Mouse (Mus musculus) liver, postnatal 0 days (tissue): ENCODE data around the gene Fto. TPM values are rescaled to one million over a fixed set of nuclear protein-coding genes. Genes with fewer than 3 reads are reported as not detected.

Source experiments
- ATAC-seq: fragments of 200-750 bp; cut with Nextera tagmentation; 2 replicates; pipeline ENCODE4 v1.8.0; 2017; ENCODE audit warnings: mild to moderate bottlenecking, moderate library complexity
- DNase-seq: peaks from one replicate; pipeline ENCODE4 v3.0.0-alpha.2; 2016
- H3K27ac ChIP-seq: fragments of 300-500 bp; sonication (generic); 2 replicates; pipeline ENCODE4 v1.5.1; 2014; ENCODE audit warnings: antibody characterized with exemption, moderate library complexity, mild to moderate bottlenecking, low read depth
- H3K27me3 ChIP-seq: fragments of 300-500 bp; sonication (generic); 2 replicates; pipeline ENCODE4 v1.6.1; 2014; ENCODE audit warnings: low read length, control low read depth, mixed read lengths; ENCODE audit not compliant: insufficient read depth
- H3K36me3 ChIP-seq: fragments of 300-500 bp; sonication (generic); replicated peaks from 2 replicates; pipeline ENCODE4 v1.6.1; 2014; ENCODE audit warnings: mild to moderate bottlenecking, control low read depth, low read length, moderate library complexity, mixed read lengths; ENCODE audit not compliant: insufficient read depth
- H3K4me1 ChIP-seq: fragments of 300-500 bp; sonication (generic); 2 replicates; pipeline ENCODE4 v1.6.1; 2014; ENCODE audit warnings: antibody characterized with exemption, mild to moderate bottlenecking, control low read depth; ENCODE audit not compliant: insufficient read depth
- H3K4me2 ChIP-seq: fragments of 300-500 bp; sonication (generic); 2 replicates; pipeline ENCODE4 v1.6.1; 2014; ENCODE audit warnings: low read depth, mild to moderate bottlenecking, low read length, moderate library complexity, mixed read lengths
- H3K4me3 ChIP-seq: fragments of 300-500 bp; sonication (generic); 2 replicates; pipeline ENCODE4 v1.5.1; 2014; ENCODE audit warnings: low read depth, low read length
- H3K9ac ChIP-seq: fragments of 300-500 bp; sonication (generic); replicated peaks from 2 replicates; pipeline ENCODE4 v1.6.1; 2014; ENCODE audit warnings: mild to moderate bottlenecking, moderate library complexity
- H3K9me3 ChIP-seq: fragments of 300-500 bp; sonication (generic); 2 replicates; pipeline ENCODE4 v1.6.1; 2016; ENCODE audit warnings: mild to moderate bottlenecking, control low read depth, low read length, mixed read lengths
- CTCF ChIP-seq: sonication (generic); IDR thresholded peaks from 2 replicates; pipeline ENCODE4 v1.5.1; 2016; ENCODE audit warnings: antibody characterized with exemption, low read depth
- EP300 ChIP-seq: IDR thresholded peaks from 2 replicates; pipeline ENCODE4 v1.6.1; 2016; ENCODE audit warnings: antibody characterized with exemption, low read depth, mild to moderate bottlenecking
- WGBS: fragments of 180-500 bp; shearing (Covaris S2); extraction: QIAGEN DNeasy Blood & Tissue Kit; methylation state at CpG from one replicate; pipeline ENCODE4 v1.1.7; 2014; ENCODE audit not compliant: insufficient replicate concordance; 5-methylcytosine and 5-hydroxymethylcytosine counted together
- polyA plus RNA-seq: library from polyadenylated mRNA; unstranded; fragments of >200 nt; fragmentation: Nextera tagmentation; extraction: Ambion mirVana; gene quantifications from 2 replicates; pipeline ENCODE4 v1.2.1, GENCODE M21; 2015

The Fto gene
- polyA plus RNA-seq, 1 experiment from 2014 or later, result 10.8 TPM

DNA sequence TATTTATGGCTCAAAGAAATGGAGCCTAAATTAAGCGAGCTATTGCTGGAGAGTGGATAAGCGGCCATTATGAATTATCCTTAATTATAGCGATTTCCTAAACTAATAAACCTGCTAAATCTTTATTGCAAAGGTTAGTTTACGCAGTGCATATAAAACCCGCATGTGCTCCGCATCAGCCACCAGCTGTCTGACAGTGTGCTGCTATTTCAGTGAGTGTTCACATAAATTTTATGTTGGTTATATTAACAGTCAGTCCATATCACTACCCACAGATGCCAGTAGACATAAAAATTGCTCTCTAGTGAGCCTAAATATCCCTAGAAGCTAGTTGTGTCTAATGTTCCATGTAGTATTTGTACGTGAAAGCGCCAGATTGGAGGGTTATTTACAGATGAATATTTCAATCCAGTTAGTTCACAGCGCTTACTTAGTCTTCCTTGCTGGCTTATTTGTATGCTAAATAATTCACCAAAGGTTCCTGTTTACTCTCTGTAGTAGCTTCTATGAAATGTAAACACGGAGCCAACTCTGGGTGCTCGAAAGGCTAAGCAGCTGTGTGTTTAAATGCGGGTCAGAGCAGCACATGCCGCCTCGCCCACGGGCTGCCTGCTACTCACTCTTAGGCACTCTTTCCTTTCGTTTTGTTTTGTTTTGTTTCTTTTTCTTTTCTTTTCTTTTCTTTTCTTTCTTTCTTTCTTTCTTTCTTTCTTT, 317.2 kb downstream of the Fto start:
- 66% methylated on average over 16 of the region's 16 CpGs for WGBS
- ATAC-seq (no peak), DNase-seq (no peak)
- no peaks in the 10 kb centered on the region for H3K9me3 ChIP-seq
- no peak for TF ChIP-seq EP300
- H3K4me1 ChIP-seq, result peaks cover 3% of the 10 kb centered on the region; the same call in 1 of the 2 replicates
- no peak overlapping the region for H3K9ac ChIP-seq
- H3K27ac ChIP-seq, result no peak overlapping the region
- no peak overlapping the region for H3K4me2 ChIP-seq
- H3K27me3 ChIP-seq, result no peaks in the 10 kb centered on the region
- no peak overlapping the region for H3K4me3 ChIP-seq
- 0 out of 2 replicates have a peak, but pooled peaks cover 2% of the 10 kb centered on the region for H3K36me3 ChIP-seq

DNA sequence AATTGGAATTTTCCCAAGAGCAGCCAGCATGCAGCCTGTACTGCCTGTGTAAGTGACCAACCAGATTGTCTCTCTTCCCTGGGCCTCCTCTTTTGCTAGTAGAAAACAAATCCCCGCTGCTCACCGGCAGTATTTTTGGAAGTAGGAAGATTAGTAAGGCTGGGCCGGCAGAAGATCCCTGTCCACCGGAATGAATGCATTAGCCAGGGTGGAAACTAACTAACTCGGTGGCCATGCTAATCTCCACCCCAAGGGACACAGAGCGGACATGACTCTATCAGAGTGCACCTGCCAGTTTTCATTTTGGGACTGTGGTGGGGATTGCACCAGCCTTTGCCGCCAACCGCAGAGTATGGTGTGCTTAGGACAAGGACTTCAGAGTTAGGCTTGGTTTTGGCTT, 319.1 kb downstream of the Fto start:
- Histone ChIP-seq H3K27me3 (no peaks in the 10 kb centered on the region), H3K27ac (no peak overlapping the region), H3K4me2 (no peak overlapping the region), H3K9ac (no peak overlapping the region), H3K9me3 (no peaks in the 10 kb centered on the region), H3K4me1 (peaks cover 3% of the 10 kb centered on the region; the same call in 1 of the 2 replicates), H3K36me3 (0 out of 2 replicates have a peak, but pooled peaks cover 2% of the 10 kb centered on the region), H3K4me3 (no peak overlapping the region)
- no peak for TF ChIP-seq EP300
- TF ChIP-seq CTCF, result no peak
- ATAC-seq (no peak), DNase-seq (no peak)
- 90% methylated on average over 8 of the region's 8 CpGs for WGBS

DNA sequence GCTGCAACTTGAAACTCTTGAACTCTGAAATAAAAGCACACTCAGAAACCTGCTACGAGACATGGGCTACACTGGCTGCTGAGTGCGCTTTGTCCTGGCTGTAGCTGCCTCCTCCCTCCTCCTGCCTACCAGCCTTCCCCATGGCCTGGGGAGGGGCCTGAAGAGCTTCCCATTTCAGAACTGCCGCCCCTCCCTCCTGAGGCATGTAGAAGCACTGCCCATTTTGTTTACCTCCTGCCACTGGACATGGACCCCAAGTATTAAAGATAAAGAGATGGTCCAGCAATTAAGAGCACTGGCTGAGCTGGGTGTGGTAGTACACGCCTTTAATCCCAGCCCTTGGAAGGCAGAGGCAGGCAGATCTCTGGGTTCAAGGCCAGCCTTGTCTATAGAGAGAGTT, 322.1 kb downstream of the Fto start:
- Histone ChIP-seq H3K9ac (no peak overlapping the region), H3K4me1 (no peaks in the 10 kb centered on the region), H3K9me3 (no peaks in the 10 kb centered on the region), H3K36me3 (0 out of 2 replicates have a peak, but pooled peaks cover 2% of the 10 kb centered on the region), H3K27ac (no peak overlapping the region), H3K4me3 (no peak overlapping the region), H3K4me2 (no peak overlapping the region), H3K27me3 (no peaks in the 10 kb centered on the region)
- WGBS, result 87% methylated on average over 4 of the region's 4 CpGs
- no peak for ATAC-seq
- DNase-seq, result no peak
- TF ChIP-seq EP300 (no peak), CTCF (no peak)

- H3K27me3 ChIP-seq, result no peaks in the 10 kb centered on the region
- 80% methylated on average over 6 of the region's 6 CpGs for WGBS
- no peak overlapping the region for H3K9ac ChIP-seq
- H3K4me1 ChIP-seq, result no peaks in the 10 kb centered on the region
- no peak for ATAC-seq
- H3K36me3 ChIP-seq, result 0 out of 2 replicates have a peak, but pooled peaks cover 2% of the 10 kb centered on the region
- no peak overlapping the region for H3K27ac ChIP-seq
- H3K4me2 ChIP-seq, result no peak overlapping the region
- H3K9me3 ChIP-seq, result no peaks in the 10 kb centered on the region
- no peak for DNase-seq
- no peak overlapping the region for H3K4me3 ChIP-seq
- TF ChIP-seq EP300 (no peak), CTCF (no peak)
Measured at GRCm38 (mm10) chr8:91636887-91637286, 323.6 kb downstream of the Fto start.

- DNase-seq (no peak), ATAC-seq (no peak)
- TF ChIP-seq CTCF, result no peak
- no peak for TF ChIP-seq EP300
- Histone ChIP-seq H3K4me1 (no peaks in the 10 kb centered on the region), H3K4me2 (no peak overlapping the region), H3K27ac (no peak overlapping the region), H3K36me3 (0 out of 2 replicates have a peak, but pooled peaks cover 2% of the 10 kb centered on the region), H3K4me3 (no peak overlapping the region), H3K9ac (no peak overlapping the region), H3K9me3 (no peaks in the 10 kb centered on the region), H3K27me3 (no peaks in the 10 kb centered on the region)
- 90% methylated on average over 9 of the region's 9 CpGs for WGBS
Measured at GRCm38 (mm10) chr8:91637684-91638083, 324.4 kb downstream of the Fto start.

DNA sequence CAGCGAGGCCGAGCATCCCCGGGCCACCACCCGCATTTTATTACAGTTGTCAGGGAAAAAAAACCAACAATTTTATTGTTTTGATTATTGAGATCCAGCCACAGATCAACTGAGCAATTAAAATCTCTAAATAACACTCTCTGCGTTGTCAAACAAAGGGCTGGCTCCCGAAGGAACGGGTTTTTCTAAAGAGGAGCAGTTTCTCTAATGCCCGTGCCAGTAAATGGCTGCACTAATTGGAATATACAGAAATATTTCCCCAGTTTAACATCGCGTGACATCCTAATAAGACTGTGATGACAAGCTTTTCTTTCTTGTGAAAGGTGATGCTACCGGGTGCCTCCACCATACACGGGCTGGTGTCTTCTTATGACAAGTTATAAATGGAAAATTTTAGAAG, 324.9 kb downstream of the Fto start:
- Histone ChIP-seq H3K4me3 (no peak overlapping the region), H3K27me3 (no peaks in the 10 kb centered on the region), H3K9me3 (no peaks in the 10 kb centered on the region), H3K27ac (no peak overlapping the region), H3K4me2 (no peak overlapping the region), H3K4me1 (no peaks in the 10 kb centered on the region), H3K9ac (no peak overlapping the region), H3K36me3 (0 out of 2 replicates have a peak, but pooled peaks cover 2% of the 10 kb centered on the region)
- 89% methylated on average over 12 of the region's 12 CpGs for WGBS
- DNase-seq (no peak), ATAC-seq (no peak)
- TF ChIP-seq EP300, result no peak
- no peak for TF ChIP-seq CTCF
